Mouse (Mus musculus) mesoderm, embryonic 11.5 days (tissue): ENCODE data around the gene Aprt.
"Not testable (repeated sequence)": the region's sequence is repeated elsewhere in the genome, so short reads cannot be mapped to it uniquely, and the experiment has no call there.

Experiments
- DNase-seq: peaks from one replicate; pipeline ENCODE4 v3.0.0-alpha.2; 2012; ENCODE audit warnings: low read depth, low spot score

The Aprt gene

GRCm38 (mm10) chr8:122586171-122586570 lies 9.5 kb upstream of the Aprt start:
- DNase-seq, result no peak

DNA sequence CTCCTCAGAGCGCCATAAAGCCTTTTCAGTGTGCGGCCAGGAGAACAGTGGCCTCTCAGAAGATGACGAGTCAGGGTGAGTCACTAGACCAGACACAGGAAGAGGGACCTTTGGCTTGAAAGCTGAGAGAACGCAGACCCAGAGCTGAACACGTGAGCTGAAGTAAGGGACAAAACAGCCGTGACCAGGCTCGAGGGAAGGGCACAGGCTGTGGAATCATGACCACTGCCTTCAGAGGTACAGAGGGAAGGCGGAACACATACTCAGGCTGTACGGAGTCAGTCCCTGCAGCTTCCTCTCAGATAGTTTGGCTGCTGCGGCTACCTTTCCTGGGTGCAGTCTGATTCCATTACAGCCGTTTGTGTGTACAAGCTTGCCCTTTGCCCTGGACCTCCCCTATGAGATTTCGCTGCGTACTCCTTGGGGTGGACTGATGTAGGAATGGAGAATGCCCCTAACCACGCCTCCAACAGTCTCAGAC lies 8.7 kb upstream of the Aprt start:
- no peak for DNase-seq

DNA sequence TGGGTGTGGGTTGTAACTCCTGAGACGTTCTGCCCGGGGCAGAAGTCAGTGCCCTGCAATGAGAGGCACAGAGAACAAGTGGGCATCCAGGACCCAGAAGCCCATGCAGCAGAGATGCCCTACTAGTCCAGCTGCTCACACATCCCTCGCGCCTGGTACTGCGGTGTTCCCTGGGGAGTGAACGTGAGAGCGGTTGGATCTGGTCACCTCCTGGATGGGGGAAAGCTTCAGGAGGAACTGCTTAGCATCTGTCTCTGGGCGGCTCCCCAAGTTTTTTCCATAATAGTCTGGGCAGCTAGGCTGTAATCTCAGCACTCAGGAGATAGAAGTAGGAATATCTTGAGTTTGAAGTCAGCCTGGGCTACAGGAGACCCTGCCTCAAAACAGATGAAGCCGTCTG lies 8.3 kb upstream of the Aprt start:
- no peak for DNase-seq

DNA sequence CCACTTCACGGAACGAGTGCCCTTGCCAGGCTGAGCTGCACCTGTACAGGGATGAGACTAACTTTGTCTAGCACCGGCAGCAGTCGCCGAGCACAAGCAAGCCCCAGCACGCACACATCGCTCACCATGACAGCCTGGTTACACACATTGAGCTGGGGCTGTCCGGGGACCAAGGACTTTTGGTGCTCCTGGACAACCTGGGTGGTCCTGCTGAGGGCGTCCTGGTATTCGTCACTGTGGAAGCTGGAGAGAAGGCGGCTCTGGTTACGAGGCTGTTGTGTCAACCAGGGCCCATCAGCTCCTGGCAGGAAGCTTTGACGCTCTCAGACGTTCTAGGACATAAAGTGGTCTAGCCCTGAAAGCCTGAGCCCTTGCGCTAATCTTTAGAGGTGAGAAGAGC lies 4.2 kb upstream of the Aprt start:
- no peak for DNase-seq

DNA sequence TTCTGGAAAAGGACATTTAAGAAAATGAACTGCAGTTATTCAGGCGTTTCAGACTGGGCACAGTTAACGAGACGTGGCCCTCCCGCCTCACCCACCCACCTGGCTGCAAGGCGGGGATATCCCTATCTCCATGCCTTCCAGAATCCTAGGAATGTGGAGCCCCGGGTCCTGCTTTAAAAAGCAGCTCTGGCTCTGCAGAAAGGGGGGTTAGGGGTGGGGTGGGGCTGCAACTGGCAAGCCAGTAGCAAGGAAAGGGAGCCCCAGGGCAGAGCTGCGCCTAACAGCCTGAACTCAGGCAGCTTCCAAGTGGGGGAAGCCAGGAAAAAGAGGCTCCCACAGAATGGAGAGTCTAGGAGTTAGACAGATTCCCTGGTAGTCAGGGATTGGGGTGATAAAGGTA lies 2.5 kb upstream of the Aprt start:
- DNase-seq, result no peak

GRCm38 (mm10) chr8:122577116-122577515 lies 407 bp upstream of the Aprt start:
- no peak for DNase-seq

DNA sequence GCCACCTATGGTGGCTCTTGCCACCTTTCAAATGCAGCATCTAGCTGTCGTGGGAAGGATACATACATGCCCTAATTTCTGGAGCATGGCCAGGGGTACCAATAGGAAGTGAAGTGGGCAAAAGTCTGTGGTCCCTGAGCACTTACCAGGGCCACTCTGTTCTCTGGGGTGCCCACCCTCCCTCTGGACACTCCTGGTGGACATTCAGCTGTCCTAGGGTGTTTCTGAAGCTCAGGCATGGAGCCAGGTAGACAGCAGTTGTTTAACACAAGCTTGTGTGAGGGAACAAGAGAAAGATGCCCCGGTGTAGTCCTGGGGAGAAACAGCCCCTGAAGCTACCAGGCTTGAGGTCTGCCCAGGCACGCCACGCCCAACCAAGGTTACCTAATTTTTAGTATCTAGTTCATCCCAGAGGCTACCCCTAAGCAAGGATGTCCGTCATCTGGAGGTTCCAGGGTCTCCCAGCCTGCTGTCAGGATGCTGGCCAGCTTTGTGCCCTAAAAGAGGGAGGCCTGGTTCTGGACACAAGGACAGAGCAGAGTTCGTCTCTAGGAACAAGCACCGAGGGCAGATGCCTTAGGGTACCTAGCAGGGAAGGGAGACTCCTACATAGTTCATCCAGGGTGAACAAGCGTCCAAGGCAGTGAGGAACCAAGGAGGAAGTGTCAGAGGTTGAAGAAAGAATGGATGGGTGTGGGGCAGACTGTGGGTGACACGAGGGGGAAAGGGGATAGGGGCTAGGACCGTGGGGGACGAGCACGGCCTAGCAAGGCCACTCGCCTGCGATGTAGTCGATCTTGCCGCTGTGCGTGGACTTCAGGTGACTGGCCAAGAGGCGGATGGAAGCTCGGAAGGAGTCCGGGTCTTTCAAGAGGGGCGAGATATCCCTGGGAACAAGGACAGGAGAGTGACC lies 718 bp downstream of the Aprt start:
- no peak for DNase-seq

GRCm38 (mm10) chr8:122575286-122575685 lies 1.4 kb downstream of the Aprt start:
- DNase-seq, result no peak

DNA sequence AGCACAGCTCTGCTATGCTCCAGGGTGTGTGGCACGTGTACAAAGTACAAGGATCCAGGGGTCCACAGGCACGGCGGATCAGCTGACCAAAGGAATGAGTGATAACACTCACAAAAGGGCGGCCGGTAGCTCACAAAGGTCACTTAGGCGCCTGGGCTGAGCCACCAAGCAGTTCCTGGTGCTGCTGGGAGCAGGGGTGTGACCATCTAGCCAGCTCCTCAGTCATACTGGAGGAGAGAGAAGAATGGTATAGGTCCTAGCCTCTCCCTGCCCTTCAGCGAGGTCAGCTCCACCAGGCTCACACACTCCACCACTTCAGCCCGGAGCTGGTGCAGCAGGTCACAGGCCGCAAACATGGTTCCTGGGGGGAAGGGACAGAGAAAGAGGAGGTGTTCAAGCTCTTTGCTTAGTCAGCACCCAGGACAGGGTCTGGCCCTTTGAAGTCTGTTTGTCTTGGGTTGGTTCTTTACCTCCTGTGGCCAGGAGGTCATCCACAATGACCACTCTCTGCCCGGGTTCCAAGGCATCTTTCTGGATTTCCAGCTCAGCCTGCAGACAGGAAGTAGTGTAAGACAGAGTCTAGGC lies 1.9 kb downstream of the Aprt start:
- no peak for DNase-seq

- DNase-seq, result no peak
Measured at GRCm38 (mm10) chr8:122574264-122574663, 2.4 kb downstream of the Aprt start.

DNA sequence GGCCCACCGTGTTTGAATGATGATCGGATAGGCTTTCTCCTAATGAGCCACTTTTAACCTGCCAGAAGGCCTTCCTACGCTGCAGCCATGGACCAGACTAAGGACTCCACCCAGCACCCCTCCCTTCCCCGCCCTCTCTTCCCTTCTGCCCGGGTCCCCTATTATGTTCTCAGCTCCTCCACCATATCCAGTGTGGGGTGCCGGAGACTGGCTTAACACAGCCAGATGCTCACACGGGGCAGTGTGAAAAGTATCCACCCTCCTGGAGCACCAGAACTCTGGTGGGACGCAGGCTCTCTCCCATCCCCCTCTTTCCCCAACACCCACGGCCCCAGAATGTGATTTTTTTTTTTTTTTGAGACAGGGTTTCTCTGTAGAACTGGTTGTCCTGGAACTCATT lies 3.1 kb downstream of the Aprt start:
- no peak for DNase-seq

GRCm38 (mm10) chr8:122573176-122573575 lies 3.5 kb downstream of the Aprt start:
- DNase-seq, result not testable (repeated sequence)

GRCm38 (mm10) chr8:122572751-122573150 lies 4.0 kb downstream of the Aprt start:
- DNase-seq, result no peak

DNA sequence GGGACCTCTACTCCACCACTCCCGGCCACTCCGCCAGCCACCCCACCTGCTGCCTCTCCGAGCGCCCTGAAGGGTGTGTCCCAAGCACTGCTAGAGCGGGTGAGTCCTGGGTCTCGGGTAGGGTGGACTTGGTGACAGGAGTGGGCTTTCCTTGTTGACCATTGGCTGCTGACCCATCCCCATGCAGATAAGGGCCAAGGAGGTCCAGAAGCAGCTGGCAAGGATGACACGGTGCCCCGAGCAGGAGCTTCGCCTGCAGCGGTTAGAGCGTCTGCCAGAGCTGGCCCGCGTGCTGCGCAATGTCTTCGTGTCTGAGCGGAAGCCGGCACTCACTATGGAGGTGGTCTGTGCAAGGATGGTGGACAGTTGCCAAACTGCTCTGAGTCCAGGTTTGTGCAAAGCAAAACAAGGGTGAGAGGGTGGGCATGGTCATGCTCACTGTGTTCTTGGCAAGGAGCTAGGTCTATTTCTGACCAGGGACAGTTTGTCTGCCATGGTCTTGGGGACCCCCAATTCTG lies 4.9 kb downstream of the Aprt start:
- no peak for DNase-seq

DNA sequence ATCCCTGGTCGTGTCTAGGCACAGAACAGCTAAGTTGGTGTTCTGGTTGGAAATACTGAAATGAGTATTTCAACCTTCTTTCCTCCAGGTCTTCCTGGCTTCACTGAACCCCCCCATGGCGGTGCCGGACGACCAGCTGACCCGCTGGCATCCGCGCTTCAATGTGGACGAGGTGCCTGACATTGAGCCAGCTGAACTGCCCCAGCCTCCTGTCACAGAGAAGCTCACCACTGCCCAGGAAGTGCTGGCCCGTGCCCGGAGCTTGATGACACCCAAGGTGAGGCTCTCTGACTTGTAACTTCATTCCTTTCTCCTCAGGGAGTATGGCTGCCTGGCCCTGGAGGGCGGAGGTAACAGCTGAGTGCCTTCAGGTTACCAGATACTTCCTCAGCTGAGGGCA lies 5.6 kb downstream of the Aprt start:
- DNase-seq, result no peak

GRCm38 (mm10) chr8:122569996-122570395 lies 6.7 kb downstream of the Aprt start:
- DNase-seq, result no peak

DNA sequence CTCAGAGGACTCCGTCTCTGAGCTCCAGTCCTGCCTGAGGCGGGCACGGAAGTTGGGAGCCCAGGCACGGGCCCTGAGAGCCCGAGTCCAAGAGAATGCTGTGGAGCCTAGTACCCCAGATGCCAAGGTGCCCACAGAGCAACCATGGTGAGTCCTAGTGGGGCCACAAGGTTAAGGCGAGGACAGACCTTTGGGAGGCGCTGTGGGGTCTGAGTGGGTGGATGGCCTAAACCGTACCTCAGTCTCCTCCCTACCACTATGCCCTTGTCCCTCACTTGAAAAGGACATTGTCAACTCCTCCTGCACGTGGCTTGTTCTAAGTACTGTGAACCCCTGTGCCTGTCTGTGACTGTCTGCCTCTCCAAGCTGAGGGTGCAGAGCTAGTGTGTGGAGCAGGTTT lies 7.4 kb downstream of the Aprt start:
- no peak for DNase-seq

GRCm38 (mm10) chr8:122568881-122569309 lies 7.8 kb downstream of the Aprt start:
- no peak for DNase-seq

- no peak for DNase-seq
Measured at GRCm38 (mm10) chr8:122568109-122568504, 8.6 kb downstream of the Aprt start.

GRCm38 (mm10) chr8:122567361-122568108 lies 9.2 kb downstream of the Aprt start, which contains the start of gene Cdt1:
Gene Cdt1, plus strand, starts transcription at chr8:122568015.
- DNase-seq, result peak; percentile 98

GRCm38 (mm10) chr8:122566766-122567165 lies 9.9 kb downstream of the Aprt start:
- DNase-seq, result no peak
